Mouse (Mus musculus) midbrain, embryonic 12.5 days (tissue): ENCODE data around the gene Enpep. TPM values are rescaled to one million over a fixed set of nuclear protein-coding genes. Genes with fewer than 3 reads are reported as not detected.

ENCODE experiments used
- ATAC-seq: fragments of 200-750 bp; cut with Nextera tagmentation; 2 replicates; pipeline ENCODE4 v1.8.0; 2017; ENCODE audit warnings: low read depth, moderate TSS enrichment, moderate library complexity; ENCODE audit not compliant: low FRiP score
- H3K27ac ChIP-seq: fragments of 300-500 bp; sonication (generic); replicated peaks from 2 replicates; pipeline ENCODE4 v1.5.1; 2016; ENCODE audit warnings: mild to moderate bottlenecking
- H3K27me3 ChIP-seq: fragments of 300-500 bp; sonication (generic); 2 replicates; pipeline ENCODE4 v1.6.1; 2016; ENCODE audit warnings: mild to moderate bottlenecking
- H3K36me3 ChIP-seq: fragments of 300-500 bp; sonication (generic); 2 replicates; pipeline ENCODE4 v1.6.1; 2016
- H3K4me1 ChIP-seq: fragments of 300-500 bp; sonication (generic); 2 replicates; pipeline ENCODE4 v1.6.1; 2016
- H3K4me2 ChIP-seq: fragments of 300-500 bp; sonication (generic); replicated peaks from 2 replicates; pipeline ENCODE4 v1.6.1; 2016; ENCODE audit warnings: mild to moderate bottlenecking, moderate library complexity
- H3K4me3 ChIP-seq: fragments of 300-500 bp; sonication (generic); 2 replicates; pipeline ENCODE4 v1.5.1; 2016; ENCODE audit warnings: mild to moderate bottlenecking
- H3K9ac ChIP-seq: fragments of 300-500 bp; sonication (generic); replicated peaks from 2 replicates; pipeline ENCODE4 v1.6.1; 2016; ENCODE audit warnings: mild to moderate bottlenecking, moderate library complexity
- H3K9me3 ChIP-seq: fragments of 300-500 bp; sonication (generic); 2 replicates; pipeline ENCODE4 v1.6.1; 2016; ENCODE audit warnings: mild to moderate bottlenecking
- WGBS: fragments of 180-500 bp; shearing (Covaris S2); methylation state at CpG from one replicate; pipeline ENCODE4 v1.1.7; 2016; 5-methylcytosine and 5-hydroxymethylcytosine counted together
- polyA plus RNA-seq: library from polyadenylated mRNA; unstranded; fragments of >200 nt; fragmentation: Nextera tagmentation; extraction: Ambion mirVana; gene quantifications from 2 replicates; pipeline ENCODE4 v1.2.1, GENCODE M21; 2016

Enpep gene
- polyA plus RNA-seq, 1 experiment from 2014 or later = 1.1 TPM

- H3K4me3 ChIP-seq = no peak overlapping the region
- H3K9me3 ChIP-seq = no peaks in the 10 kb centered on the region
- no peaks in the 10 kb centered on the region for H3K36me3 ChIP-seq
- no peak for ATAC-seq
- H3K4me2 ChIP-seq = no peak overlapping the region
- H3K27me3 ChIP-seq = no peaks in the 10 kb centered on the region
- WGBS = 62% methylated on average over 13 of the region's 13 CpGs
- H3K9ac ChIP-seq = no peak overlapping the region
- no peak overlapping the region for H3K27ac ChIP-seq
- H3K4me1 ChIP-seq = no peaks in the 10 kb centered on the region
Measured at GRCm38 (mm10) chr3:129270044-129270443, 62.5 kb downstream of the Enpep start.

- no peaks in the 10 kb centered on the region for H3K4me1 ChIP-seq
- no peak for ATAC-seq
- WGBS = 91% methylated on average over 12 of the region's 12 CpGs
- no peak overlapping the region for H3K4me3 ChIP-seq
- no peak overlapping the region for H3K9ac ChIP-seq
- no peak overlapping the region for H3K4me2 ChIP-seq
- H3K9me3 ChIP-seq = no peaks in the 10 kb centered on the region
- H3K36me3 ChIP-seq = no peaks in the 10 kb centered on the region
- H3K27ac ChIP-seq = no peak overlapping the region
- no peaks in the 10 kb centered on the region for H3K27me3 ChIP-seq
Measured at GRCm38 (mm10) chr3:129268886-129269683, 63.4 kb downstream of the Enpep start.

- no peak overlapping the region for H3K4me2 ChIP-seq
- H3K4me1 ChIP-seq = no peaks in the 10 kb centered on the region
- no peaks in the 10 kb centered on the region for H3K27me3 ChIP-seq
- WGBS = 90% methylated on average over 5 of the region's 5 CpGs
- H3K9ac ChIP-seq = no peak overlapping the region
- no peak overlapping the region for H3K4me3 ChIP-seq
- no peak for ATAC-seq
- H3K36me3 ChIP-seq = no peaks in the 10 kb centered on the region
- H3K9me3 ChIP-seq = no peaks in the 10 kb centered on the region
- no peak overlapping the region for H3K27ac ChIP-seq
Measured at GRCm38 (mm10) chr3:129258497-129258896, 74.0 kb downstream of the Enpep start.

GRCm38 (mm10) chr3:129256766-129257165, 75.8 kb downstream of the Enpep start:
- H3K36me3 ChIP-seq = no peaks in the 10 kb centered on the region
- 69% methylated on average over 8 of the region's 8 CpGs for WGBS
- no peaks in the 10 kb centered on the region for H3K9me3 ChIP-seq
- no peak overlapping the region for H3K9ac ChIP-seq
- H3K27me3 ChIP-seq = no peaks in the 10 kb centered on the region
- H3K4me3 ChIP-seq = peak overlapping the region; percentile 28
- H3K4me1 ChIP-seq = no peaks in the 10 kb centered on the region
- H3K27ac ChIP-seq = no peak overlapping the region
- H3K4me2 ChIP-seq = peak overlapping the region; percentile 43
- ATAC-seq = 0 out of 2 replicates have a peak, but pooled peaks have one; percentile 6

- H3K9ac ChIP-seq = no peak overlapping the region
- WGBS = 59% methylated on average over 19 of the region's 19 CpGs
- H3K4me1 ChIP-seq = no peaks in the 10 kb centered on the region
- ATAC-seq = 0 out of 2 replicates have a peak, but pooled peaks have one; percentile 34
- H3K9me3 ChIP-seq = no peaks in the 10 kb centered on the region
- no peaks in the 10 kb centered on the region for H3K36me3 ChIP-seq
- peak overlapping the region; percentile 28 for H3K4me3 ChIP-seq
- no peak overlapping the region for H3K27ac ChIP-seq
- peak overlapping the region; percentile 43 for H3K4me2 ChIP-seq
- H3K27me3 ChIP-seq = no peaks in the 10 kb centered on the region
Measured at GRCm38 (mm10) chr3:129256283-129256682, 76.2 kb downstream of the Enpep start.

GRCm38 (mm10) chr3:129254246-129254645, 78.3 kb downstream of the Enpep start:
- WGBS = 44% methylated on average over 10 of the region's 10 CpGs
- no peaks in the 10 kb centered on the region for H3K27me3 ChIP-seq
- no peaks in the 10 kb centered on the region for H3K36me3 ChIP-seq
- no peak overlapping the region for H3K27ac ChIP-seq
- H3K4me3 ChIP-seq = no peak overlapping the region
- no peak for ATAC-seq
- H3K9ac ChIP-seq = no peak overlapping the region
- H3K4me1 ChIP-seq = no peaks in the 10 kb centered on the region
- H3K9me3 ChIP-seq = no peaks in the 10 kb centered on the region
- H3K4me2 ChIP-seq = no peak overlapping the region

GRCm38 (mm10) chr3:129250997-129251396, 81.5 kb downstream of the Enpep start:
- H3K4me1 ChIP-seq = no peaks in the 10 kb centered on the region
- WGBS = 86% methylated on average over 9 of the region's 9 CpGs
- no peak overlapping the region for H3K27ac ChIP-seq
- ATAC-seq = no peak
- no peak overlapping the region for H3K9ac ChIP-seq
- no peaks in the 10 kb centered on the region for H3K36me3 ChIP-seq
- H3K4me2 ChIP-seq = no peak overlapping the region
- H3K4me3 ChIP-seq = no peak overlapping the region
- H3K9me3 ChIP-seq = no peaks in the 10 kb centered on the region
- no peaks in the 10 kb centered on the region for H3K27me3 ChIP-seq

- H3K4me1 ChIP-seq = no peaks in the 10 kb centered on the region
- no peaks in the 10 kb centered on the region for H3K36me3 ChIP-seq
- H3K27ac ChIP-seq = no peak overlapping the region
- ATAC-seq = no peak
- WGBS = 21% methylated on average over 13 of the region's 13 CpGs
- no peak overlapping the region for H3K9ac ChIP-seq
- peaks cover 2% of the 10 kb centered on the region; the same call in 1 of the 2 replicates for H3K27me3 ChIP-seq
- no peaks in the 10 kb centered on the region for H3K9me3 ChIP-seq
- 0 out of 2 replicates have a peak overlapping the region, but pooled peaks have one; percentile 23 for H3K4me2 ChIP-seq
- H3K4me3 ChIP-seq = no peak overlapping the region
Measured at GRCm38 (mm10) chr3:129238664-129239258, 93.8 kb downstream of the Enpep start.

- 77% methylated on average over 1 of the region's 1 CpGs for WGBS
- Histone ChIP-seq H3K4me3 (no peak overlapping the region), H3K36me3 (no peaks in the 10 kb centered on the region), H3K27me3 (peaks cover 2% of the 10 kb centered on the region; the same call in 1 of the 2 replicates), H3K4me2 (no peak overlapping the region), H3K4me1 (no peaks in the 10 kb centered on the region), H3K9me3 (no peaks in the 10 kb centered on the region), H3K27ac (no peak overlapping the region), H3K9ac (no peak overlapping the region)
- ATAC-seq = no peak
Measured at GRCm38 (mm10) chr3:129238010-129238409, 94.5 kb downstream of the Enpep start.

GRCm38 (mm10) chr3:129227331-129227730, 105.2 kb downstream of the Enpep start:
- Histone ChIP-seq H3K27me3 (peaks cover 63% of the 10 kb centered on the region), H3K4me3 (no peak overlapping the region), H3K4me1 (0 out of 2 replicates have a peak, but pooled peaks cover 2% of the 10 kb centered on the region), H3K27ac (no peak overlapping the region), H3K36me3 (no peaks in the 10 kb centered on the region), H3K9me3 (no peaks in the 10 kb centered on the region), H3K4me2 (no peak overlapping the region), H3K9ac (no peak overlapping the region)
- ATAC-seq = no peak
- 4% methylated on average over 5 of the region's 5 CpGs for WGBS

GRCm38 (mm10) chr3:129226681-129227080, 105.8 kb downstream of the Enpep start:
- H3K36me3 ChIP-seq = no peaks in the 10 kb centered on the region
- H3K4me3 ChIP-seq = no peak overlapping the region
- H3K4me2 ChIP-seq = no peak overlapping the region
- no peaks in the 10 kb centered on the region for H3K9me3 ChIP-seq
- no peak for ATAC-seq
- whole genome bisulfite sequencing = 1% methylated on average over 6 of the region's 6 CpGs
- H3K27me3 ChIP-seq = peaks cover 70% of the 10 kb centered on the region
- no peak overlapping the region for H3K9ac ChIP-seq
- no peak overlapping the region for H3K27ac ChIP-seq
- 0 out of 2 replicates have a peak, but pooled peaks cover 2% of the 10 kb centered on the region for H3K4me1 ChIP-seq

GRCm38 (mm10) chr3:129225577-129226289, 106.8 kb downstream of the Enpep start:
- Histone ChIP-seq H3K36me3 (no peaks in the 10 kb centered on the region), H3K4me2 (no peak overlapping the region), H3K4me1 (0 out of 2 replicates have a peak, but pooled peaks cover 2% of the 10 kb centered on the region), H3K27me3 (peaks cover 79% of the 10 kb centered on the region), H3K9ac (no peak overlapping the region), H3K4me3 (no peak overlapping the region), H3K27ac (no peak overlapping the region), H3K9me3 (no peaks in the 10 kb centered on the region)
- under 1% methylated on average over 13 of the region's 13 CpGs for WGBS
- ATAC-seq = no peak
